Mouse (Mus musculus) kidney, postnatal 25 days (tissue): ENCODE results near the gene Snrpa.

Experiments used
- DNase-seq, 2 experiments: peaks; one replicate each; pipeline ENCODE4 v3.0.0; 2021; ENCODE audit warnings: mixed read lengths in 2 of 2

The Snrpa gene

GRCm38 (mm10) chr7:27195681-27196611 lies at the start of gene Snrpa, which contains the start of gene BC024978:
Snrpa (minus strand) TSS chr7:27196271.
BC024978 (plus strand) TSS chr7:27195781.
- peak; percentile 99 to 100 for DNase-seq

GRCm38 (mm10) chr7:27244088-27244487 lies 48.0 kb upstream of the Snrpa start:
- peak in 1 of 2 experiments; percentile 36 for DNase-seq

- no peak for DNase-seq
Measured at GRCm38 (mm10) chr7:27243211-27243610, 47.1 kb upstream of the Snrpa start.

GRCm38 (mm10) chr7:27238568-27238967 lies 42.5 kb upstream of the Snrpa start:
- no peak for DNase-seq

- no peak for DNase-seq
Measured at GRCm38 (mm10) chr7:27237527-27237926, 41.5 kb upstream of the Snrpa start.

GRCm38 (mm10) chr7:27235726-27236125 lies 39.7 kb upstream of the Snrpa start:
- no peak for DNase-seq

- no peak for DNase-seq
Measured at GRCm38 (mm10) chr7:27233300-27233699, 37.2 kb upstream of the Snrpa start.

GRCm38 (mm10) chr7:27232781-27233281 lies 36.8 kb upstream of the Snrpa start, which contains the start of gene Coq8b:
Coq8b (plus strand) TSS chr7:27233023.
- peak; percentile 97 to 98 for DNase-seq

- no peak for DNase-seq
Measured at GRCm38 (mm10) chr7:27231693-27232331, 35.7 kb upstream of the Snrpa start.

- DNase-seq, result no peak
Measured at GRCm38 (mm10) chr7:27230781-27231180, 34.7 kb upstream of the Snrpa start.

- DNase-seq, result no peak
Measured at GRCm38 (mm10) chr7:27228865-27229264, 32.8 kb upstream of the Snrpa start.

GRCm38 (mm10) chr7:27228281-27228821 lies 32.3 kb upstream of the Snrpa start, which contains the start of gene Itpkc:
Itpkc (minus strand) TSS chr7:27228661.
- peak; percentile 93 to 96 for DNase-seq

- no peak for DNase-seq
Measured at GRCm38 (mm10) chr7:27227676-27228075, 31.6 kb upstream of the Snrpa start.

GRCm38 (mm10) chr7:27227276-27227675 lies 31.2 kb upstream of the Snrpa start:
- DNase-seq, result no peak

GRCm38 (mm10) chr7:27224877-27225575 lies 29.0 kb upstream of the Snrpa start:
- DNase-seq, result no peak

GRCm38 (mm10) chr7:27222538-27222937 lies 26.5 kb upstream of the Snrpa start:
- DNase-seq, result no peak

GRCm38 (mm10) chr7:27221939-27222338 lies 25.9 kb upstream of the Snrpa start:
- no peak for DNase-seq

GRCm38 (mm10) chr7:27219937-27220336 lies 23.9 kb upstream of the Snrpa start:
- DNase-seq, result no peak

GRCm38 (mm10) chr7:27218586-27218985 lies 22.5 kb upstream of the Snrpa start:
- DNase-seq, result no peak

- no peak for DNase-seq
Measured at GRCm38 (mm10) chr7:27212626-27213025, 16.6 kb upstream of the Snrpa start.

GRCm38 (mm10) chr7:27203730-27204449 lies 7.8 kb upstream of the Snrpa start:
- peak; percentile 51 to 69 for DNase-seq

- DNase-seq, result no peak
Measured at GRCm38 (mm10) chr7:27198779-27199178, 2.7 kb upstream of the Snrpa start.
